Mouse (Mus musculus) ovary, adult 18-20 months (tissue): ENCODE results near the gene Pir.
A peak's percentile ranks its signal among the peaks of the same experiment; 100 is the strongest.

ENCODE experiments used
- DNase-seq: peaks from one replicate; pipeline ENCODE4 v3.0.0; 2022; ENCODE audit warnings: low spot score, mixed read lengths

Gene Pir

DNA sequence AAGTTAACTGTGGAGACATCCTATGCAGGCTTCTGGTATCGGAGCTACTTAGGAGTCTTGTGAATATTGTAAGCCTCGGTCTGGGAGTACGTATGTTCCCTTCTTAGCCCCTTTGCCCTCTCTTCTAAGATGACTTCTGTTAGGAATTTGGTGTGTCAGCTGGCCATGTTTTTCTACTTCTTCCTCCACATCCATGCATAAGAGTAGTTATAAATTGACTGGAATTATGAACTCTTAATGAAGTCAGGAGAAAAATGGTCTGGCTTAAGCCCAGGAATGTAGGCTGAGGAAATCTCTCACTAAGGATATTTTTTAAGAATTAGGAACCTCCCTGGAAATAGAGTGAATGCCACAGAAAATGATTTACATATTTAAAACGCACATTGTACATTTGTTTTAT lies 69.4 kb downstream of the Pir start:
- no peak for DNase-seq

DNA sequence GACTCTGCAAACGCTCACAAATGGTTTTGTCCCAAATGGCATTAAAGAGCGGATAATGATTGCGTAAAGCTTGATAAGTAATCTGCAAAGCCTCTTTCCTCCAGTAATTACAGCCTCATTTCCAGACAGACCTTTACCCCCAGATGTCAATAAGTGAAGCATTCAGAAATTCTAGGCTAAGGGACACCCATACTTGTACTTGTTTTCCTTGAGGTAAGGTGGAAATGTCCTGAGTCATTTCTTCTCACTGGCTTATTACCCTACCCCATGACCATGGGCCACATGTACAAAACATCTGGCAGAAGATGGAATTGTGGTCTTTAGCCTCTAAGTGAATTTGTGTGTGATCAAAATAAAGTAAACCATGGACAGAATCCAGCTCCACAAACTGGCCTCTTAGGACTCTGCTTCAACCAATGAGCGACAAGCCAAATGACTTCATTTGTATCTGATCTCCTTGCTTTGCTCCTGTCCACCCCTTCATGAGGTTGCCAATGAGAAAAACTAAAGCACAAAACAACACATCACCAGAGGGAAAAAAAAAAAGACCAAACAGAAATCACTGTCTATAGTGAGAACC lies 76.3 kb downstream of the Pir start:
- DNase-seq = no peak

DNA sequence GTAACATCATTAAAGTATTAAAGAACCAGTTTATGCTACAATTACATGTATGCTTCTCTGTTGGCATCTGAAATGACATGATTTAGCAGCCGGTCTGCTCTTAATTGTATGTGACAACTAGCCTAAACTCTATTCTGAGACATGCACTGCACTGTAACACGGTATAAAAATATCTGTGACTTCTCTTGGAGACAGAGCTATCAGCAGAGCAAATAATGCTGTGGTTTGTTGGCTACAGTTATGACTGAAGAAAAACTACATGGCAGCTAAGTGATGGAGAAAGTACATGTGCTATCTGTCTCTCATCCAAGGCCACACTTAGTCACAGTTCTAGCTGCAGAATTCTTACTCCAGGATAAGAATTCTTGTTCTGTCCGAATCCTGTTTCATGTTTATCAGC lies 79.8 kb downstream of the Pir start:
- DNase-seq = no peak

DNA sequence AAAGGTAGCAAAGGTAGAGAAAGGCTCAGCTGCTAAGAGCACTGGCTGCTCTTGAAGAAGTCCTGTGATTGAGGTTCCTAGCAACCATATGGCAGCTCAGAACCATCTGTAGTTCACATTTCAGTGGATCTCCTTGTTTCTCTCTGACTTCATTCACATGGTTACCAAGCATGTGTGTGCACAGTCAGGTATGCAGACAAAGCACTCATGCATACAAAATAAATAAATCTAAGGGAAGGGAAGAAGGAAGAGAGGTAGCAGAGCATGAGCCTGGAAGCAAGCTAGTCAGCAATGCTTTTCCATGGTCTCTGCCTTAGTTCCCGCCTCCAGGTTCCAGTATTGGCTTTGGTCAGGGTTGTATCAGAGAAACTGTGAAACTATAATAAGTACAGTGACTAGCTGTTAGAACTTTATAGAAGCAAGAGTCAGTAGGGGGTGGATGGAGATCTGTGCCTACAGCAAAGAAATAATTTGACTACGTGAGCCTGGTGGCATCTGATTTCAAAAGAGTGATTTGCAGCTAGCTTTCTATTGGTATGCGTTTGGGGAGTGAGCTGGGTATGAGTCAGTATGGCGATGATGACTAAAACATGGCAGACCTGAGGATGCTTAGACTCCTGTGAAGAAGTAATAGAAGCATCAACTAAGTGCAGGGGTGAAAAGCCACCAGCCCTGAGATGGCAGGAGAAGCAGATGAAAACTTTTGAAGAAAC lies 96.1 kb downstream of the Pir start:
- no peak for DNase-seq

DNA sequence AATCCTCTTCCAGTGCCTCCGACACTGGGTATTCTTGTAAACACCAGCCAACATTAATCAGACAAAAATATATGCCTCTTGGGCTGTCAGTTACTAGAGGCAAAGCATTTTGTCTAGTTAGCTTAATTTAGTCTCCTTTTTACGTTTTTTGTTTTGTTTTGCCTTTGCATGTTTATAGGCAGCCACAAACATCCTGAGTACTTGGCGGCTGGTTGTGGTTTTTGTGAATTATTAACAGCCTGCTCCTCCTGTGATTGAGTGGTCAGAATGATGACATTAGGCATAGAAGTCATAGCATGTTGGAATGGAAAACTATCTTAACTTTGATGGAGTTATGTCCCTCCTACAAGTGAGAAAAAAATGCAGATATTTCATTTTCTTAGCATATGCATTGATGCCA lies 101.4 kb downstream of the Pir start:
- no peak for DNase-seq

DNA sequence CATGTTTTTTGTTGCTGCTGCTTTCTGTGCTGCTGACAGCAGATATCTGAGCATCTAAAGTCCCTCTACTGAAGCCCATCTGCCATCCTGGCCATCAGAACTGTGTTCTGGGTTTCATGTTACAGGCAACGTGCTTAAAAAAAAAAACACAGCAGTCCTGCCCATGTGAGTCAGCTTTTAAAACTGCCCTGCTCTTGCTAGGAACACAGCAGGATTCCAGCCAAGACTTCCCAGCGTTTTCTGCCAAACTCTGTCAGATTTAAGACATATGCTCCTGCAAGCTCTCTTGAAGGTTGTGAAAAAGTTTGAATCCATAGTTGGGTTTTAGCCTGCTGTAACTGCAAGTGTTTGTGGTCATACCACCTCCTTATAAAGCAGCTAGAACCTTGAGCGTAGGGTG lies 103.9 kb downstream of the Pir start, which contains the start of gene Vegfd:
Gene Vegfd, plus strand, starts transcription at position 298 of the 400 bp plus-strand sequence.
- peak; percentile 37 for DNase-seq

DNA sequence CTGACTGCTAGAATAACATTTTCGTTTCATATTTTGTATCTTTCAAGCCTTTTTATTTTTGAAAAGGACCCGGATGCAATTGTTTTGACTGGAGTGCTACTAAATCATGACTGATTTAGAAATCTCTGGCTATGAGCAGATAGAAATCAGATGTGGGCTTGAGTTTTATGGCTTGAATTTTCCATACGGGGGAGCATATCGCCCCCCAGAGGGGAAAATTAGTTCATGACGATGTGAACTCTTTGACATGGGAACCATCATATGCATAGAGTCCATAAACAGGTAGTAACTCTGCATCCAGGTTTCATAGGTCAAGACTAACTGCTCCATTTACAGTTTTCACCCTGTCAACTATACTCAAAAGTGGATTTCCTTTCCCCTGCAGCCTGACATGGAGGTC lies 105.4 kb downstream of the Pir start:
- no peak for DNase-seq

DNA sequence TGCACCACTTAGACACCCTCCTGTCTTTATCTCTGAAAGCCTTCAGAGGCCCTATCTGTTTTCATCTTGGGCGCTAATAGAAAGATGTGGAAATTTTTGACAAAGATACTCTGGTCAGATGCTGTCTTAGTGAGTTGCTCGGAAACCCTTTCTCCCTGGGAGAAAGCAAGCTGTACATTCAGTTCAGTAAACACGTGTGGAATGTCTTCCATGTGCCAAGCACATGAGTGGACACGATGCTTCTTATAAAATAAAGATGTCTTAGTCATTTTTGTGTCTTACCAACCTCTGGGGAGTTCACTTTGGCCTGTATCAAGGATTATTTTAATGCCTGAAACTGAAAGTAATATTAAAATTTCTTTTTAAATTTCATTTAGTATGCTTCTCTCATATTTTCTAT lies 110.5 kb downstream of the Pir start:
- no peak for DNase-seq

DNA sequence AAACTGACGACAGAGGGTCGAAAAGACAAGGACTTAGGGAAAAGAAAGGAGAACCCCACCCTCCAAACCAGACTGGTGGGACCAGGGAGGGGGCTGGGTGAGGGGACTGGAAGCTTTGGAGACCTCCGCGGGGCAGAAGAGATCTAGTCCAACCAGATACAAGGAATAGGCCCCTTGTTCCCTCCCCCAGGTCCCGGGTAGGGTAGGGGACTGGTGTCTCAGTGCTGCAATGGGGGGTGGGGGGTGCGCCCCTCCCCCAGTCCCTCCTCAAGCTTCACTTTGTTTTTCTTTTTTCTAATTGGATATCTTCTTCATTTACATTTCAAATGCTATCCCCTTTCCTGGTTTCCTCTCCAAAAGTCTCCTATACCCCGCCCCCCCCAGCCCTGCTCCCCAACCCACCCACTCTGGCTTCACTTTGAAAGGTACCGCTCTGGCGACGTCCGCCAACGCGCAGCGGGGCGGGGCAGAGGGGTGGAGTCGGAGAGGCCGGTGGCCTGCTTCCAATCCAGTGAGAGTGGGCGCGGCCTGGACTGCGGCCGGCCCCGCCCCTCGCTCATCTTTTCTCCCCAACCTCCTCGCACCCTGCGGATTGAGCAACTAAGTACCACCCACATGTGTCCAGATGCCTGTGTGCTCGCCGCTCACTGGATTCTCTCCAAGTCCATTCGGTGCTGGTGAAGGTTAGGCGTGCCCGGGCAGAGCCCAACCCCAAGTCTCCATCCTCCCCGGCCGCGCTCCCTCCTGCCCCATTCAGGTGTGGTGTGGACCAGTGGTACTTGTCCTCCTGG lies 112.6 kb downstream of the Pir start:
- DNase-seq = peak; percentile 80

DNA sequence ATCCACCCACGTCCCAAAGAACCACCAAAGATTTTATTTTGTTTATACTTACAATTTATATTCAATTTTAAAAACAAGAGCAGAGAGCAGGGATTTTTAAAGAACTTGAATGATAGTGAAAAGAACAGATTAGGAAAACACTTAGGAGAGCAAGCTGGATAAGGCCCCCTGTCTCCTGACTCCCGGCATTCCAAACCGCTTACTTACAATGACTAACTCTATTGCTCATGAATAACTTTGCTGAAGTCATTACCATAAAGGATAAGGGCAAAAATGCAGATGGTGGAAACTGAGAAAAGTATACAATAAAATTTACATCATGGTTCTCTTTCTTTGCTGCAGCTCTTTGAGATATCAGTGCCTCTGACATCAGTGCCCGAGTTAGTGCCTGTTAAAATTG lies 124.9 kb downstream of the Pir start:
- DNase-seq = no peak

DNA sequence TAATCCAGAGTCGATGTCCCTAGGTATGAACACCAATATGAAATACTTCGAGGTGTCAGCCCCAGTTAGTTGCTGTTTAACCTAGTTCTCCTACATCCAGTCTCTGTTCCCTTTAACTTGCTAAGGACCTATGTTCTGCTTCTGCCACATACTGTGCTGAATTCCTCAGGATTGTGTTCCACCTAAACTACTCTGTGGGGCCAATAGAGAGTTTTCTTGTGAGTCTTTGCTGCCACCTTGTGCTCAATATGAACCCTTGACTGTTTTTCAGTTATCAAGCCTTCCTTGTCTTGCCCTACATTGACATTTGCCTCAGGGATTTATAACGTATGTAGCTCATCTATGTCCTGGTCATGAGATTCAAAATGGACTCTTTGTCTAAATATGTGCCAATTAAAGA lies 129.3 kb downstream of the Pir start:
- DNase-seq = no peak

DNA sequence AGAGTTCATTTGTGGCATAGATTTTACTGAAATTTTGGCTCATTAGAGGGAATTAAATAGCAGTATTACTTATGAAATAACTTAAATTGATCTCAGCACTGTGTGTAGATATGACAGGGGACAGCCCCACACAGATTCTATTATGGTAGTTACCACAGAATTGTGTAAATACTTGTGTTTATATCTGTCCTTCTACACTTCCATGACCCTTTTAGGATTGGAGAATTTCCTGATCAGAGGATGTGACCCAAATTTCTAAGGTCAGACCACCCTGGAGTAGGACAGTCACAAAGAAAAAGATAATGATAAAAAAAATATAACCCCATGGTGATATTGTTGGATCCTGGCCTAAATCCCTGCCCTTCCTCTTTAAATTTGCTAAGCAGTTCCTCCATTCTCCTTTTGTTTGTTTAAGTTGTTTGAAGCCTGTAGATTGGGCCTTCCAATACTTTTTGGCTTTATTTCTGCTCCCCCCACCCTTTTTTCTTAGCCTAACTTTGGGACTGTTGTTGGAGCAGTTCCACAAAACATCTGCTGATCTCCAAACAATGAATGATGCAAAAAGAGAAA lies 136.0 kb downstream of the Pir start:
- no peak for DNase-seq

DNA sequence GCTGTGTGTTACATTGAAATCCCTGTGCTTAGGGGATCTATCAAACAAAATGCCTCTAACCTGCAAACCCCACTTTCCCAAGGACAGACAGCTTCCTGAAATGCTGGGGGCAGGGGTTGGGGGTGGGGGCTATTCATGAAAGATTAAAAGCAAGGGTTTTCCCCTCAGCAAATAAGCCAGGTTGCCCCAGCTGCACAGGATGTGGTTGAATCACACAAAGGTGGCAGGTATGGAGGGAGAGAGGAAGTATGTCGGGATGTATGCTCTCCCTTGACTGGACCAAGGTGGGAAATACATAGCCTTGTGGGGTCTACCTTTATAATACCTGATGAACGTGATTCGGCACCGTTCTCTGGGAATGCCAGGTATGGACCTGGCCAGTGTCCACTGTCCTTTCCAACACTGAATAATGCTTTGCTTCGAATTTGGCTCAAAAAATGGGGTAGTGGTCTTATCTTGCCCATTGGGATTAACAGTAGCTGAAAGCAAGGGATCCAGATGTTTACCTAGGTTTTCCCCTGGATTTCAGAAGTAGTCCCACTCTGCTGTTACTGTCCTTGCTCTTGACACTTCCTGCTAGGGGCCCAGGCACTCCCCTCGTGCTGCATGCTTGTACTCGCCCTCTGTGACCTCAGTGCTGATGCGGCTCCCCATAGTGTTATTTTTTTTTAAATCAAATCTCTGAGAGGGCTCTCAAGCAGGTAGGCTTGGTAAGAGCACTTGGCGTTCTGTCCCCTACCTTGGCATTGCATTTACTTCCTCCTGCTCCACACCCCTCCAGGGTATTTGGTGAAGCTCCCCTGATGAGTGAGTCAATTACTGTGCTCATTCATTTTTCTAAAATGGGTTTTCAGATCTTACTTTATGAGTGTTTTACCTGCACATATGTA lies 137.2 kb downstream of the Pir start:
- DNase-seq = no peak

DNA sequence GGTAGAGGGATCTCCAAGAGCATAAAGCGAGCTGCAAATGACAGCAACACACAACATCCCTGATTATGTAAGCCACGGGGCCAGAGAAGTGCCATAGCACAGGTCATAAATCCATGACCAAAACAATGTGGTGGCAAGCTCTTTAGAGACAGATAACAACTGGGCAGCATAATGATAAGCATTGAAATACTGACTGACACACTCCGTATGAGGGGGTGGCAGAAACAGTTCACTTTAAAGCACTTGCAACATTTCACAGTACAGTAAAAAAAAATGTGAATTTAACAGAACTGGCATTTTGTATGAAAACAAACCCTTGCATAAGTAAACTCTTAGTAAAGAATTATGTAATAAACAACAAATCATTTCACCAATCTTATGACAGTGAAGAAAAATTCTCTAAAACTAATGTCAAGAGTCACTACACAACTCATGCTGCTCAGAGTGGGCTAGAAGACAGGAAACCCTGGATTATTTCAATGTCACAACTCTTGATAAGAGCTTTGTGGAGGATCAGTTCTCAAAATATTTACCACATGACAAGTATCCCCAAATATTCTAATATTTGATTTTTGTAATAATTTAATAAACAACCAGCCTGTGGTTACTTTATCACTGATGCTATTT lies 139.2 kb downstream of the Pir start:
- DNase-seq = no peak

DNA sequence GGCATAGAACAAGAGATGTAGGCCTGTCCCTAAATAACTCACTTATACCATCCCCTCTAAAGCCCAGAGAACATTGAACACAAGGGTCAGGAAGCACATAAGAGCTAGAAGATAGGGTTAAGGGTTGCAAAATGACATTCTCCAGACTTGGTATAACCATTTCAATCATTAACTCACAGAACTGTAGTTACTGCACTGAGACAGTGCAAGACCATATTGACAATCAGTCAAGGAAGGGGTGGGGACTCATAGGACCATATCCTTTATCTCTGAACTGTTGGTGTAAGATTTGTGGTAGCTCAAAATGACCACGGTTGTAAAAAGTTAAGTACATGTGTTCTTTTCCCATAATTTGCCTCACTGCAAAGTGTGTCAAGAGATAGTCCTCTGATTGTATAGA lies 141.4 kb downstream of the Pir start:
- DNase-seq = no peak

DNA sequence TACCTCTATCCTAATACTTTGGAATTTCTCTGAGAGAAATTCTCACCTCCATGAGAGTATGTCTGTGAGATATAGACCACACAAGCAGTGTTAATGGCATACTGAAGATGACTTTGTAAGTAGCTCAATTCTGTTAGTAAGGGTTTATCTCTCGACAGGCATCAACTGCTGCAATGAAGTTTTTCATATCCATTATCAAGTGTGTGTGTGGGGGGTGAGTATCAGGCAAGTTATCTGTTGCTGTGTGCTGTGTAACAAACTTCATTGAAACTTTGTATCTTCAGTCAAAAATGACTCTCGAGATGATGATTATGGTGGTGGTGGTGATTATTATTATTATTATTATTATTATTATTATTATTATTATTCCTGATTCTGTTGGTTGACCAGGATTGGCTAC lies 147.6 kb downstream of the Pir start:
- no peak for DNase-seq

DNA sequence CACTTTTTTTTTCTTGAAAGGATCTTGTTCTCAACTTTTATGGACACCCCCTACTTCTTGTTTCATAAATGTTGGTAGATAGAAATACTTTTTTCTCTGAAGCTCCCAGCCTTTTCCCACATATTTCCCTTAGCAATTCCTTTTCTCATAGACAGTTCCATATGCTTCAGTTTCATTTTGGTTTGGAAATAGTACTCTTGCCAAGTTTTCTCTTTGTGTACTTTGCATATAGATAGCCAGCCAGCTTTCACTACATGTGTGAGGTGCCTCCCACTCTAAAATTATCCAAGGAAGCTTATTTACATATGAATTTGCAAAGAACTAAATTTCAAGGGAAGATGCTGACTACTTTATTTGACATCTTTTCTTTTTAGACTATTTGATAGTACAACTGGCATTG lies 148.8 kb downstream of the Pir start:
- no peak for DNase-seq

DNA sequence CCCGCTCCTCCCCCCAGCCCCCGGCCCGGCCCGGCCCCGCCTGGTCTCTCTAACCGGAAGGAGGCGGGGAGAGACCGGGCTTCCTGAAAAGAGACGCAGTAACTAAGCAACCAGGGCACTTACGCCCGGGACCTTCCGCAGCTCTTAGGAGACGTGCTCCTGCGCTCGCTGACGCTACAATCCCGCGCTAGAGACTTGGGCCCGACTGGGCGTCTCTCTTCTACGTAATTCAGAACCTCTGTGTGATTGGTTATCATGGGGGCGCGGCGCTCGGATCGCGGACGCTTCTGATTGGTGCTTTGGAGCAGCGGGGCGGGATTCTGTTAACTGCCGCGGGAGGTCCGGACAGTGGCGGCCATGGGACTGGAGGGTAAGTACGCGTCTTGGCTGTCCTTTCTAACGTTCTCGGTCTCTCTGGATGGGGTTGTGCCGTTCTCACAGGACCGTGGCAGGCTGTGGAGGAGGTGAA lies 150.3 kb downstream of the Pir start, which contains the start of gene Piga:
Gene Piga, plus strand, starts transcription at position 317 of the 469 bp plus-strand sequence.
- DNase-seq = peak; percentile 94

DNA sequence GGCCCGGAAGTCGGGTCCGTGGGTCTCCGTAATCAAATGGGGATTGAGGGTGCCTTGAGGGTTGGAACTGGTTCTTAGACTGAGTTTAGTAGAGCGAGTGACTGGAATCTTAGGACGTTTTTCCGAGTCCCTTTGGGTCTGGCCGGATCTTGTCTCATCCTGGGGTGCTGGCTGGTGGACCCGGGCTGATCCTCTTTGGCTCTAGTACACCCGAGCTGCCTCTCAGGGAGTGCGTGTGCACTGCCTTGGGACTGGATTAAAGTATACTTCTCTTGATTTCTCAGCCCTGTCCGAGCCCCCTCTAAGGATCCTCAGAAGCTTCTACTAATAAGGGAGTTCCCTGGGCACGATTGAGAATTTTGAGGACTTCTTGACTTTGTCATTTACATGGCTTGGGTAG lies 150.8 kb downstream of the Pir start:
- no peak for DNase-seq

DNA sequence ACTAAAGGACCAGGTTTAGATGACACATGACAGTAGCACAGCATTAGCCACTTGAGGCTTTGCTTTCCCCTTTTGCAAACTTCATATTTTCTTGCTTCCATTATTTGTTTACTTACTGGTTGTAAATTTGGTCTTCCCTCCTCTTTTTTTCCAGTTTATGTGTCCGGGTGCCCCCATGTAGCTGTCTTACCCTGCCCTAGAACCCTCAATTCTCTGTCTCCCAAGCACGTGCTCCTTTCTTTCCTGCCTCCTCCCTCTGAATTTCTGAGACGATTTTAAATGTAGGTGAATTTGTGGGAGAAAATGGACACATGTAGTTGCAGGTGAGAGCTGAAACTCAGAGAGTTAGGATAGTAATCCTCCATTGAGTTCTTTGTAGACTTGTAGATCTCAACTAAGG lies 151.3 kb downstream of the Pir start:
- no peak for DNase-seq
